Mouse (Mus musculus): ENCODE measurements around the gene Sema4f. TPM values are rescaled to one million over a fixed set of nuclear protein-coding genes. Genes with fewer than 3 reads are reported as not detected.

Sema4f gene
- total RNA-seq, 4 experiments from 2014 or later = 0.17 to 0.31 (median 0.22) TPM; not detected in 1

DNA sequence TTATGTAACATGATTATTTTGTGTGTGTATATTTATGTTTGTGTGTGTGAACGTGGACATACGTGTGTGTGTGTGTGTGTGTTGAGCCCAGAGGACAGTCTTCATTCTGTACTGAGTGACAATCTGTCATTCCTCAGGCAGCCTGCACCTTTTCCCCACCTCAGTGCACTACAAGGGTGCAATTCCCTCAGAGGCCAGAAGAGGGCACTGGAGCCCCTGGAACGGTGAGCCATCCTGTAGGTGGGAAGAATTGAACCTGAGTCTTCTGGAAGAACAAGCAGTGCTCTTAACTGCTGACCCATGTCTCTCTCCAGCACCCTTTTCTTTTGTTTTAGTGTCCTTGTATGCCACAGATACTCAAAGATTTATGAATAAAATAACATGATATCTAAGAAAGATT lies 23.7 kb downstream of the Sema4f start:
- no peak for DNase-seq (ENCODE audit: low spot score)

DNA sequence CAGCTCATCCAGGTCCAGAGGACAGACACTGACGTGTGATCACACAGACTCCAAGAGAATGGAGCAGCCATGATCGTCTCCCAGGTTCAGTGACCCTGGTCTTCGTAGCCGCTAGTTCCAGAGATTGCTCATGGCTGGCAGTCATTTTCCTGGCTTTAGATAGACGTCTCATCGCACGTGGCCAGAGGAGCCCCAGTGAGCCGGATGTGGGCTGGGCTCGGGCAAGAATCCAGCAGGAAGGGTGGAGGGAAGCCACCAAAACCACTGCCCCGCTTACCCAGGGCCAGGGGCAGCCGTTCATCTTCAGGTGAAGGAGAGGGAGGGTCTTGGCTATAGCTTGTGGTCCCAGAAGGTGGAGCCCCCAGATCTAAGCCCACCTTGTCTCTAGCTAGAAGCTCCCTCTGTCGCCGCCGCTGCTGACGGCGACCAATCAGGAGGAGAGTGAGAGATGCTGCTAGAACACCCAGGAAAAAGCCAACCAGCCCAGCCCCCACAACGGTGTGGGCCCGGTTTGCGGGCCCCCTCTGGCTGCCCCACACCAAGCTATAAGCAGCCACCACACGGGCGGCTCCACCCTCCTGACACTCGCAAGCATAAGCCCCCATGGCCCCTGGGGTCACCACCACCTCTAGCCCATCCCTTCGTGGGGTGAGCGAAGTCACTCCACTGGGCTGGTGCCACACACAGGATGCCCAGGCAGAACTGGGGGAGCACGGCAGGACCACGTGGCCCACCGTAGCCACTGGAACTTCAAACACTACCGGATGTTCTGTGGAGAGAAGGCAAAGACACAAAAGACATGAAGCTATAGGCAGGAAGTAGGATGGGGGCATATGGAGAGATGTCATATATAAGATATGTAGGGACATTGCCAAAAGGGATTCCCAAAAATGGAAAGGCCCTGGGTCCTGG lies 26.0 kb downstream of the Sema4f start:
- no peak for DNase-seq (ENCODE audit: low spot score)

DNA sequence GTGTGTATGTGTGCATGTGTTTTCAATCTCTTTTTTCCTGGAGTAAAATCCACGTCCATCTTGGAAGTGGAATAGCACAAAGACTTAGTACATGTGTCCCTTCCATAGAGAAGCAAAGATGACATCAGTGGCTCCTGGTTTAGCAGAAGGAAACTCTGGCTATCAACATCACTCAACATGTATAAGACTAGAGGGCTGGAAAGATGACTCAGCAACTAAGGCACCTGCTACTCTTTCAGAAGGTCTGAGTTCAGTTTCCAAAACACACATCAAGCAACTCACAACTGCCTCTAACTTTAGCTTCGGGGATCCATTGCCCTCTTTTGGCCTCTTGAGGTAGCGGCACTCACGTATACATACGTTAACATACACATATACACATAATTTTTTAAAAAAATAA lies 28.3 kb downstream of the Sema4f start:
- no peak for DNase-seq (ENCODE audit: low spot score)

DNA sequence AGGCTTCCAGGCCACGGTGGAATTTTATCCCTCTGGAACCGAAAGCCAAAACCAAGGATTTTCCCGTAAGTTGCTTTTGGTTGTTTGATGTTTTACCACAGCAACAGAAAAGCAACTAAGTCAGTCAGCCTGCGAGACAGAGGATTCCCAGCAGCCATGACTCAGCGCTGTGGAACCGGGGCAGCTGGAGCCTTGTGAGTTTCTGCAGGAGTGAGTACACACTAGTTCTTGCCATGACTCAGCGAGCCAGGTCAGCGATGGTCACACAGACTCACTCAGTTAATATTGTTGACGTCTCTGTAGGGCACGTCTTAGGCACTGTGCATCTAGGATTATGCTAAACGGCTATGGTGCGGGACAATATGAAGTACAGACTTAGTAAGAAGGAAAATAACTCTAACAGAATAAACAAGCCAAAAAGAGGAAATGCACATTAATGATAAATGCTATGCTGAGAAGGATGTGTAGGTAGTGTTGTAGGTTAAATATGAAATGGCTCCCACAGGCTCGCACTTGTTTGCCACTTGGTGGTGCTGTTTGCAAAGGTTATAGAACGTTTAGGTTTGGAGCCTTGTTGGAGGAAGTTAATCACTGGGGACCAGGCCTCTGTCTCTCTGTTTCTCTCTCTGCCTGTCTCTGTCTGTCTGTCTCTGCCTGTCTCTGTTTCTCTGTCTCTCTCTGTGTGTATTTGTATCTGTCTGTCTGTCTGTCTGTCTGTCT lies 30.3 kb downstream of the Sema4f start:
- no peak for DNase-seq (ENCODE audit: low spot score)

DNA sequence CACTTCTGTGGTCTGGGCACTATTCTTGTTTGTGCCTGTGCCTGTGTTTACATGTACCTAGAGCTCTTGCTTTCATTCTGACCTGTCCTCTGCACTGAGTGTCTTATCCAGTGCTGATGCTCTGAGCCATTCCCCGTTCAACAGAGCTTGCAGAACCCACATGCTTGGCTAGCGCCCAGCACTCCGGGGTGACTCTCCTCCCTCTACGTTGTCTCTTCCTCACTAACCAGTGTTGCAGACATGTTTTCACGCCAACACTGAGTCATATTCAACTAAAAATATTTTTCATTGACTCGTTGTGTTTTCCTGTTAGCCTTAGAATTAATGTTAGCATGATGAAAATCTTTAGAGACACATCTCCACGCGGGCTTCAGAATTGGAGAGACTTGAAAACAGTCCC lies 31.5 kb downstream of the Sema4f start:
- DNase-seq (ENCODE audit: low spot score) = no peak

DNA sequence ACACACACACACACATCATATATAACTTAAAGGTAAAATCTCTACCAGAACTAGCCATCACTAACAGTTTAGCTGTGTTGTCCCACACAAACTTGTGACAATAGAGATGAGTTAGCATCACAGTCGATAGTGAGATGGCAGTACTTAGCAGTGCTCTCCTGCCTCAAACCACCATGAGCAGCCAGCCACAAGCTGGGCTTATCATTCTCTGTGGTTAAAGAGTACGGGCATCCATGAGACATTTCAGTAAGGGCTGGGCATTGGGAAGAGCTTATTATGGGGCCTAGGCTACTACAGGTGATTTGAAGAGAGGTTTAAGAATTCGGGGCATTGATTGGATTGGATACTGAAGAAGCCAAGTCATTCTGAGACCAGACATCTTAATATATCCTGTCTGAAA lies 32.6 kb downstream of the Sema4f start:
- DNase-seq (ENCODE audit: low spot score) = no peak

DNA sequence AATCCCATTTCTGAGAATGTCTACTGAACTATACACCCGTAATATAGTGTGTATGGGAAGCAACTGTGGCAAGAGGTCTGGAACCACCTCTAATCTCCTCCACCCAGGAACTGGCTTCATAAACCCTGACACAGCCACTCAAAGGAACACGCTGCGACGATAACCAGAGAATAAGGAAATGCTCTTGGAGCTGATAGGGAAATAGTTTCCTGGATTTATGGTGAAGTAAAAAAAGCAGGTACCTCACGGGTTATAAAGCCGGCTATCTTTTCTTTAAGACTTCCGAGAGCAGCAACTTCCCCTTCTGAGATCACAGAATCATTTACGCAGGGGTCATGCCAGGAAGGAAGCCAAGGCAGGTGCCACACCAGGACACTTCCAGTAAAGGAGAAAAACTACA lies 37.0 kb downstream of the Sema4f start:
- DNase-seq (ENCODE audit: low spot score) = no peak

DNA sequence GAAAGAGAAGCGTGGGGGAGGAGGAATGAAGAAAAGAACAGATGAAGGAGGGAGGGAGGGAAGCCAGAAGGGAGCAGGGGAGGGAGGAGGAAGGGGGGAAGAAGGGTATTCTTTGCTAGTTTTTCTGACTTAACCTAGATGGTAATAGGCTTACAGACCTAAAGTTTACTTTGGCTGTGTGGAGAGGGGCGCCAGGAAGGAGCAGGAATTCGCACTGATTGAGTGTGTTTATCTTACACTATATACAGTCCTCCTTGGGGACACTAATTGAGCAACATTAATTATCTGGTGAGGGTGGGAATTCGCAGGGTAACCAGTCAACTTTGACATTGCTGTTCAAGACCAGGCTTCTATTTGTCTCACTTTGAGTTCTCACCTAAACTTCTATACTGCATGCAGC lies 40.8 kb downstream of the Sema4f start:
- DNase-seq (ENCODE audit: low spot score) = no peak

DNA sequence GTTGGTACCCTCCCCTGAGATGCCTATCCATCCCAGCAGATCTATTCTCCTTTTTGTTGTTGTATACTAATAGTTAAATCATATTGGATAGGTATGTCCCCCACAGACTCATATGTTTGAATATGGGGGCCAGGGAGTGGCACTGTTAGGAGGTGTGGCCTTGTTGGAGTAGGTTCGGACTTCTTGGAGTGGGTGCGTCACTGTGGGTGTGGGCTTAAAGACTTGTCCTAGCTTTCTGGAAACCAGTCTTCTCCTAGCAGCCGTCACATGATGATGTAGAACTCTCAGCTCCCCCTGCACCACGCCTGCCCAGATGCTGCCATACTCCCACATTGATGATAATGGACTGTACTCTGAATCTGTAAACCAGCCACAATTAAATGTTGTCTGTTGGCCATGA lies 41.3 kb downstream of the Sema4f start:
- no peak for DNase-seq (ENCODE audit: low spot score)

DNA sequence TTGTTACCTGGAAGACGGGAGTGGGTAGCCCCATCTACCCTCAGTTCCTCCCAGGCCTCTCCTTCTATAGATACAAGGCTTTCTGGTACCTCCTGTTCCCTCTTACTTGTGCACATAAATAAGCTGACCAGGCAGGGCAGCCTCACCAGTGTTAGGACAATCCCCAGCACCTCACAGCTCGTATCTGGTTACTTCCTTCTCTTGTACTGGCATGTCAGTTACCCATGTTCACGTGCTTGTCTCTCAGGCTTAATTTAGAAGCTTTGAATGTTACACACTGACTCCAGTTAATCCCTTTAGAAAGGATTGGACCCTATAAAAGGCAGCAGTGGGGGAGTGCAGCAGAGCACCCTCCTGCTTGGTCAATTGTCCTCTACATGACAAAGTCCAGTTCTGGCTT lies 42.3 kb downstream of the Sema4f start:
- DNase-seq (ENCODE audit: low spot score) = no peak

DNA sequence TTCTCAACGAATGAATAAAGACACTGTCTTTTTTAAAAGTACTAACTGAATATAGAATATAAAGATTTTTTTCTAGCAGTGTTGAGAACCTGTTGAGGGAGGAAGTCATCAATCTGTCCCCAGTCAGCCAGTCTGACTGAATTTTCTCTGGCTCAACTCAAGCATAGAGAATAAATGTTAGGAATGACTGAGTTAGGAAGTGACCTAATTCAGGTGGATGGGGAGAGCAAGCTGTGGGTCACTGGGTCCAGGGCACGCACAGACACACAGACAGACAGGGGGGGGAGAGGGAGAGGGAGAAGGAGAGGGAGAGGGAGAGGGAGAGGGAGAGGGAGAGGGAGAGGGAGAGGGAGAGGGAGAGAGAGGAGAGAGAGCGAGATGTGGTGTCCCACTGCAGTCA lies 46.2 kb downstream of the Sema4f start:
- no peak for DNase-seq (ENCODE audit: low spot score)

DNA sequence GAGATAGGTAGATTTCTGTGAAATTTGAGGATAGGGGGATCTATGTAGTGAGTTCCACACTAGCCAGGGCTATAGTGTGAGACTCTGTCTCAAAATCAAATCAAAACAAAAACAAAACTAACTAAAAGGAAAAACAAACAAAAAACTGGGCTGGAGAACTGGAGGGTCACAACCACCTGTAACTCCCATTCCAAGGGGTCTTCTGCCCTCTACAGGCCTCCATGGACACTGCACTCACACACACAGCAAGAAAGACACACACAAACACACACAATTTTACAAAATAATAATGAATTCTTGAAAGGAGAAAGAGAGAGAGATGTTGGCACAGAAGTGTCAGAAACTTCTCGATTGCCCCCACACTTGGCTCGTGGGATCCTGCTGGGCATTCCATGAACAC lies 47.0 kb downstream of the Sema4f start:
- DNase-seq (ENCODE audit: low spot score) = no peak

DNA sequence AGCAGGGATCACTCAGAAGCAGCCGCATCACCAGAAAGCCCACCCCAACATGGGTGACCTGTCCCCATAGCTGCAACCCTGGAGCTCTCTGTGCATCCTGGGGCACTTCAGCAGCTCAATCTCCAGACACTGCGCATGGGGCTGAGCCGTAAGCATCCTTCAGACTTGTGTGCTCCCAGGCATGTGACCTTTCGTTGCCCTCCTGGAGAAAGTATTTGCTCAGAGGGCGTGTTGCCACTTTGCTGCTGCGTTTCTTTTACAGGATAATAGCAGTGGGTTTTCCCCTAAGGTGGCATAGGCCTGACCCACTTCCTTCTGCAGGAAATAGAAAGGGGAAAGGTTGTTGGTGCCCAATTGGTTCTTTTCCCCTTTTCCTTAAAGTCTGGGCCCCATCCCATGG lies 48.1 kb downstream of the Sema4f start:
- no peak for DNase-seq (ENCODE audit: low spot score)

DNA sequence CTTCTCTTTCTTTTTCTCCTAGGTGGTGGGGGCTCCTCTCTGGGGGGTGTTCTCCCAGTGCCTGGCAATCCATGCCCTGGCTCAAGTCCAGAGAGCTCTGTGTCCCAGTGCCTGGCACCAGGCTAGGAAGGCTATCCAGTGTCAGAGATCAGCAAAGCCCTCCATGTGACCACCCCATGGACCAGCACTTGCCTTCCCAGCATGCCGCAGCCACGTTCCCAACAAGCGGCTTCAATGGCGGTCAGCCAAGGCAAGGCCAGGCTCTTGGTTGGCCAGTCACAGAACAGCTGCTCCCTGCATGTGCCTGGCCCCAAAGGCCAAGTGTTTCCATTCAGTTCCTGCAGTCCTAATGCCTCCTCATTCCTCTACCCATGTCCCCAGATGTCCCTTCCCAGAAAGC lies 53.2 kb downstream of the Sema4f start:
- DNase-seq (ENCODE audit: low spot score) = no peak

DNA sequence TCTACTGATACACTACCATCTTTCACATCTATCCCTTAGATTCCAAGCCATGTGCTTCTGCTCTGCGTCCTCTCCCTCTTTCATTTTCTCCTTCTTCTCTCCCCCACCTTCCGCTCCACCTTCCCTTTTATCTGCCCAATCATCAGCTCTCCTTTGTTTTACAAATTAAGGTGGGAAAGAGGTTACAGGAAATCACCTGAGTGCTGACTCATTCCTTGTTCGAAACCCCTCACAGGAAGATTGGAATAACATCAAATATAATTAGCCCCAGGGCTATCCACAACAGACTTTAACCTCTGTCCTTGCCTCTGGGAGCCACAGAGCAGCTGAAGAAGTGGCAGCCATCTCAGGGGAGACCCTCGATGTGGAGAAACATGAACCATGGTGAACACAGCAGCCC lies 53.7 kb downstream of the Sema4f start:
- no peak for DNase-seq (ENCODE audit: low spot score)

DNA sequence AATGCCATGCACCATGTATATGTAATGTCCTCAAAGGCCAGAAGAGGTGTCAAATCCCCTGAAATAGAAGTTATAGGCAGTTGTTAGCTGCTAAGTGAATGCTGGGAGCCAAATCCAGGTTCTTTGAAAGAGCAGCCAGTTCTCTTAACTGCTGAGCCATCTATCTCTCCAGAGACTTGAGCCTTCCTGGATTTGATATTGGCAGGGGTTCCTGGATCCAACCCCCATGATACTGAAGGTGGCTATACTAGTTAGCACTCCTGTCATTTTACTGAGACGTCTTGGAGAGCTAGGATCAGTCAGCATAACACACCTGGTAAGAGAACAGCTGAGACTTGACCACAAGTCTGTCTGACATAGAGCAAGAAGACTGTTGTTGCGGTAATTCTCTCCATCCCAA lies 54.1 kb downstream of the Sema4f start:
- no peak for DNase-seq (ENCODE audit: low spot score)

DNA sequence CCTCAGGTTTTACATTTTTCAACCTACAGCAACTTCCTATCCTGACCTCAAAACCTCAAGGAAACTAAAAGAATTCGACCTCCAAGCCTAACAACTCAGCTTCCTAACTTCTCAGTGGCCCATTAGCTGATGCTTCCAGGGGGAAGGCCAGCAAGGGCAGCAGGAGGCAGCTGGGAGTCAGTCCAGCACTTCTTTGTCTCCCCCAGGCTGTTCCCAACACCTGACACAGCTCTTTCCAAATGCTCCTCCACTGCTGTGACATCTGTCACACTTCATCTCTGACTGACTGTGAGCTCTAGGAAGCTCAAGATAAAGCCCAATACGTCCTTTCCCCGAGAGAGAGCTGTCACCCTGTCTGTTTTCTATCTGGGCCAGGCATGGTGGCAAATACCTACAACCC lies 55.0 kb downstream of the Sema4f start:
- no peak for DNase-seq (ENCODE audit: low spot score)

DNA sequence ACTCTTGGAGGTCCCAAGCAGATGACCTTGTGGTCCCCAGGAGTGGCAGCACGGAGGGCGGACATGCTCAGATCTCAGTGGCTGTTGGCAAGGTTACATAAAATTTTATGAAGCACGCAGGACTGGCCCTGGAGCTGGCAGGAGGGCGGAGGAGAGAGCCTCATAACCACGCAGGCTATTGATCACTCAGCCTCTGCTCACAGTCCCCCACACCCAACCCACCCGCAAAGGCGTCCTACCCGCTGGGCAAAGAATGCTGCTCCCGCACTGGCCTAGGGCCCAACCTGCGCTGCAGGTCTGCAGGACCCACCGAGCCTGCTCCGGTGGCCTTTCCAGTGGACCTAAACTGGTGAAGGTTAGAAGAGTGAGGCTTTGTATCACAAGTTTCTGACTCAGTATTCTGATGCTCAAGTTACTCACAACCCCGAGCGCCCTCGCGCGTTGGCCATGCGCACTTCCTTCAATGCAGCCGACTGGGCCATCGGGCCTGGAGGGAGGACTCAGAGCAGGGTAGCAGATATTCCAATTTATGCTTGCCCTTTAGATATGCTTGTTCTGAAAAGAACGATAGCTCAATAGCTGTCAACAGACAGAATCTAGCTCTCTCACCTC lies 58.0 kb downstream of the Sema4f start:
- DNase-seq (ENCODE audit: low spot score) = peak; percentile 53

DNA sequence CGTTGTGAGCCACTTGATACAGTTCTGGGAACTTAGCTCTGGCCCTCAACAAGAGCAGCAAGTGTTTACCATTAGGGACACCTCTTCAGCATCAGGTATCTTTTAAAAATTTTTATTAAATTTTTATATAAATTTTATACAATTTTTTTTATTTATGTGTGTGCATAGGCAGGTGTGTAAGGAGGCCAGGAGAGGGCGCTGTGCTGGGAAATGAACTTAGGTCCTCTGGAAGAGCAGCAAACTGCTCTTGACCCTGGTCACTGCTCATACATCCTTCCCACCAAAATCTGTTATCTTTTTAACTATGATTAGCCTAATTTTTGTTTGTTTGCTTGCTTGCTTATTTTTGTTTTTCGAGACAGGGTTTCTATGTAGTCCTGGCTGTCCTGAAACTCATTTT lies 58.8 kb downstream of the Sema4f start:
- no peak for DNase-seq (ENCODE audit: low spot score)

DNA sequence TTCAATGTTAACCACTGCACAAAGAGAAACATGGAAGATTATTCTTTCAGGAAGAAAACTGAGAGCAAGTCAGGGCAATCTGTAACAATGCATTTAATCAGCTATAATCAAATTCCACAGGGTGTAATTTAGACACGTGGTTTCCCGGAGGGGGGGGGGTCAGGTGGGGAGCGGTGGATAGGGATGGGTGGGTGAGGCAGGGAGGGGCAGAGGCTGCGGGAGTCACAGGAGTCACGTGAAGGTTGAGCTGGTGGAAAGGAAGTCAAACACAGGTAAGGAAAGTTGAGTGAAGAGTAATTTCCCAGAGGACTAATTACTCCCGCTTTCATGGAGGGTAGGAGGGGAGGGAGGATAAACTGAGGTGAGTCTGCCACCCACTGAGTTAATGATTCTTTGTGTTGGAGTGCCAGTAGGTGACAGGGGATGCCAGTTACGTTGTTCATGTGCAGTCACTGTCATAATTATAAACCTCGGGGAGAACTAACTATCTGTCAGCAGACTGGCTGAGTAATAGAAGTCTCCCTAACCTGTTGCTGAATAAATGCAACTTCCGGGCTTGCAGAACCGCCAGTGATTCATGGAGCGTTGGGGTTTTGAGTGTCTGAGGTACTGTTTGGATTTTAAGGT lies 60.0 kb downstream of the Sema4f start:
- no peak for DNase-seq (ENCODE audit: low spot score)

DNA sequence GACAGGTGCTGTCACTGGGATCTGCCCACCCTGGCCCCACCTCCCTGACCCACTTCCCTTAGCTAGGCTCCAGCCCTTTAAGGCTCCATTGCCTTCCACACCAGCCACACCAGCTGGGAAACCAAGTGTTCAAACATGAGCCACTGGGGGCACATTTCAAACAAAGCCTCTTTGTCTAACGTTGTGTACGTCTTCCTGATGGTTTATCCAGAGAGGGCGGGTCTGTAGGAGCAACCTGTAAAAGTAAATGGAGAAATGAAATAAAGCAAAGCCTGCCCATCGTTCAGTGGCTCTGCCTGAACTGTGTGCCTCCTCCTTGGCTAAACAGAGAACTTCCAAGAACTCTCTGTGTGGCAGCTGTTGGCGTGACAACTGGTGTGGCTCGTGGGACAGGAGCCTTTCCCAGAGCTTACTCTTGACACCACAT lies 64.0 kb downstream of the Sema4f start:
- no peak for DNase-seq (ENCODE audit: low spot score)

DNA sequence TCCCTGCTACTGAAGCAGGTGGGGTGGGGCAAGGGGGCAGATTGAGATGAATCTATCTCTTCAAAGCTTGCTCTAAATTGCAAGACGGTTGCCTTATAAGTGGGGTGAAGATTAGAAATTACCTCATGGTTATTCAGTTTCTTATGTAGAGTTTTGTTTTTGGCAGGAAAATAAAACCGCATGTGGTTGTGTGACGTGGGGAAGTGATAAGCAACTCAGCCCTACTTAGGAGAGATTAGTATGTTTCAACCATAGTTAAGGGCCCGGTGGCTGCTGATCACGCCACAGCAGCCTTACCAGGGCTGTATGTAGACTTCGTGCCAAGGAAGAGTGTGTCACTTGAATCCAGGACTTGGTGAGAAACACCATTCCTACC lies 67.2 kb downstream of the Sema4f start:
- no peak for DNase-seq (ENCODE audit: low spot score)

Measured in heart, adult 8-10 months (tissue).